Mouse (Mus musculus): ENCODE measurements around the gene Kng2. TPM values are rescaled to one million over a fixed set of nuclear protein-coding genes. Genes with fewer than 3 reads are reported as not detected.

The Kng2 gene
- polyA plus RNA-seq (2012; rRNA removed; ENCODE audit: low replicate concordance), result 2.1 and 9.5 TPM in 2 replicates

DNA sequence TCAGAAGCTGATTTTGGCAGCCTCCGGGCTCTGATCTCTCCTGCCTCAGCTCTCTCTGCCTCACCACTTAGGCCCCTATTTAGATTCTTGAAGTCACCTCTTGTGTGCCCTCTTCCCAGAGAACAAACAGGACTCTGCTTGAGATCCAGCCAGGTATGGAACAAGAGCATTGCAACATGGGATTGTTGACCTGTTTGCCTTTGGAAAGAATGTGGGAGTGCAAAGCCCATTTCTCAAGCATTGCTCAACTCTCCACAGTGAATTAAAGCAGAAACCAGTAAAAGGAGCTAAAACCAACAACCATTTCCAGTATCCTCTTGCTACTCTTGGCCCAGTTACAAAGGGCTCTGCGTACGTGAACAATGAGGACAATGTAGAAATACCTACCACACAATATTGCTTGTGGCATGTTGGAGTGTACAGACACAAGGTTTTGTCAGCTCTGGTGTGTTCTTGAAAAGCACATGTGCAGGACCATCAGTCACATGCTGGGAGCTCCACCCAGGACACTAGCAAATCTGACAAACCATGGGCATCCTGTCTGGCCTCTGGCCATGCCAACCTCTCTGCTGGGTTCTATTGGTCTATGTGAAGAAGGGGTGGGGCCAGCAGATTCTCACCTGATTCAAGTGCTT is at the start of gene Kng2:
Gene Kng2, minus strand, starts transcription at position 517 of the 635 bp plus-strand sequence.

DNA sequence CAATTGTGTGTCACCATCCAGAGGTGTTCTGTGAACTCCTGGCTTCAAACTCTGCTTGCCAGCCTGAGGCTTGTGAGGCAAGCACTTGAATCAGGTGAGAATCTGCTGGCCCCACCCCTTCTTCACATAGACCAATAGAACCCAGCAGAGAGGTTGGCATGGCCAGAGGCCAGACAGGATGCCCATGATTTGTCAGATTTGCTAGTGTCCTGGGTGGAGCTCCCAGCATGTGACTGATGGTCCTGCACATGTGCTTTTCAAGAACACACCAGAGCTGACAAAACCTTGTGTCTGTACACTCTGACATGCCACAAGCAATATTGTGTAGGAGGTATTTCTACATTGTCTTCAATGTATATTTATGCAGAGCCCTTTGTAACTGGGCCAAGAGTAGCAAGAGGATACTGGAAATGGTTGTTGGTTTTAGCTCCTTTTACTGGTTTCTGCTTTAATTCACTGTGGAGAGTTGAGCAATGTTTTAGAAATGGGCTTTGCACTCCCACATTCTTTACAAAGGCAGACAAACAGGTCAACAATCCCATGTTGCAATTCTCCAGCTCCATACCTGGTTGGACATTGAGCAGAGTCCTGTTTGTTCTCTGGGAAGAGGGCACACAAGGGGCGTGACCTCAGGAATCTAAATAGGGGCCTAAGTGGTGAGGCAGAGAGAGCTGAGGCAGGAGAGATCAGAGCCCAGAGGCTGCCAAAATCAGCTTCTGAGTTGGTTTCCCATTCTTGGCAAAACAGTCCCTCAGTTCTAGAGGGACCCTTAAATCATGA is 28.6 kb upstream of the Kng2 start, which contains the start of gene Kng1:
Gene Kng1, plus strand, starts transcription at position 198 of the 780 bp plus-strand sequence.

GRCm38 (mm10) chr16:22950840-22951395 is 78.4 kb downstream of the Kng2 start, which contains the start of gene Hrg:
Hrg (plus strand) TSS chr16:22951072.

Other genes starting within 250 kb of the Kng2 start
- gene Crygs, start 217.9 kb downstream of the Kng2 start, polyA plus RNA-seq (2012; rRNA removed; ENCODE audit: low replicate concordance), result not detected in 2 replicates
- gene Tbccd1, start 171.8 kb downstream of the Kng2 start, polyA plus RNA-seq (2012; rRNA removed; ENCODE audit: low replicate concordance), result 17.4 and 19.5 TPM in 2 replicates
- gene Dnajb11, start 171.6 kb downstream of the Kng2 start, polyA plus RNA-seq (2012; rRNA removed; ENCODE audit: low replicate concordance), result 13.3 and 17.3 TPM in 2 replicates
- 4.6 and 4.9 TPM in 2 replicates for gene Ahsg, start 138.2 kb downstream of the Kng2 start, polyA plus RNA-seq (2012; rRNA removed; ENCODE audit: low replicate concordance)
- gene Fetub, start 111.1 kb downstream of the Kng2 start, polyA plus RNA-seq (2012; rRNA removed; ENCODE audit: low replicate concordance), result 0.32 TPM in 2 replicates
- 0.22 TPM in 1 of 2 replicates, not detected in the other for gene Hrg, start 78.4 kb downstream of the Kng2 start, polyA plus RNA-seq (2012; rRNA removed; ENCODE audit: low replicate concordance)
- 0.23 and 0.27 TPM in 2 replicates for gene Kng1, start 28.4 kb upstream of the Kng2 start, polyA plus RNA-seq (2012; rRNA removed; ENCODE audit: low replicate concordance)
- gene Eif4a2, start 78.0 kb upstream of the Kng2 start, polyA plus RNA-seq (2012; rRNA removed; ENCODE audit: low replicate concordance), result 156 and 191 TPM in 2 replicates
- 0.60 and 0.67 TPM in 2 replicates for gene Rfc4, start 98.3 kb upstream of the Kng2 start, polyA plus RNA-seq (2012; rRNA removed; ENCODE audit: low replicate concordance)
- 1,213 and 4,906 TPM in 2 replicates for gene Adipoq, start 117.1 kb upstream of the Kng2 start, polyA plus RNA-seq (2012; rRNA removed; ENCODE audit: low replicate concordance)
- gene St6gal1, start 195.3 kb upstream of the Kng2 start, polyA plus RNA-seq (2012; rRNA removed; ENCODE audit: low replicate concordance), result 9.1 and 21.5 TPM in 2 replicates

All from subcutaneous adipose tissue, adult 2 months (tissue).